Comparison of ENCODE assay signal across 8 mouse cellular contexts in genomic region chr5:36829913-36830879, GRCm38 (mm10). TPM values are rescaled to one million over a fixed set of nuclear protein-coding genes. Genes with fewer than 3 reads are reported as not detected.
DNase-seq lines count a peak whose midpoint lies in the region; ATAC-seq lines count a peak whose summit lies in the region.

Gene Man2b2 (minus strand): TSS chr5:36830653.

- H3K4me3 ChIP-seq in forebrain, embryonic 11.5 days (ENCODE audit: low read depth, low read length) = peak within 1 kb of the TSS; percentile 61
- peak within 1 kb of the TSS; percentile 75 for H3K4me3 ChIP-seq in heart, embryonic 16.5 days (ENCODE audit: low read length)
- peak within 1 kb of the TSS; percentile 79 for H3K4me3 ChIP-seq in liver, embryonic 15.5 days (replicated peaks)
- peak within 1 kb of the TSS; percentile 54 for H3K4me3 ChIP-seq in neural tube, embryonic 12.5 days

- H3K4me1 ChIP-seq in forebrain, embryonic 11.5 days (replicated peaks; ENCODE audit: control insufficient read depth, insufficient read depth, low read length) = peaks cover 7% of the 10 kb centered on the region; the same call in 1 of the 2 replicates
- H3K4me1 ChIP-seq in heart, embryonic 16.5 days (ENCODE audit: control insufficient read depth, insufficient read depth, low read length) = peaks cover 10% of the 10 kb centered on the region
- peaks cover 22% of the 10 kb centered on the region for H3K4me1 ChIP-seq in liver, embryonic 15.5 days (replicated peaks)
- H3K4me1 ChIP-seq in neural tube, embryonic 12.5 days = peaks cover 14% of the 10 kb centered on the region

- peak within 1 kb of the TSS; percentile 74 for H3K4me2 ChIP-seq in forebrain, embryonic 11.5 days (ENCODE audit: low read depth, low read length, severe bottlenecking)
- H3K4me2 ChIP-seq in heart, embryonic 16.5 days (ENCODE audit: low read depth, low read length) = peak within 1 kb of the TSS; percentile 87
- H3K4me2 ChIP-seq in liver, embryonic 15.5 days = peak within 1 kb of the TSS; percentile 92
- peak within 1 kb of the TSS; percentile 88 for H3K4me2 ChIP-seq in neural tube, embryonic 12.5 days (replicated peaks)

- no peaks in the 10 kb centered on the region for H3K27me3 ChIP-seq in forebrain, embryonic 11.5 days (ENCODE audit: control insufficient read depth, insufficient read depth, low read length)
- no peaks in the 10 kb centered on the region for H3K27me3 ChIP-seq in heart, embryonic 16.5 days (ENCODE audit: control insufficient read depth, insufficient read depth, low read length)
- H3K27me3 ChIP-seq in liver, embryonic 15.5 days = no peaks in the 10 kb centered on the region; the same call in 1 of the 2 replicates
- no peaks in the 10 kb centered on the region for H3K27me3 ChIP-seq in neural tube, embryonic 12.5 days (replicated peaks)

- WGBS in forebrain, embryonic 11.5 days = 4% methylated on average over 46 of the region's 46 CpGs
- 2% methylated on average over 46 of the region's 46 CpGs for WGBS in heart, embryonic 16.5 days
- WGBS in liver, embryonic 15.5 days (ENCODE audit: insufficient replicate concordance) = 1% methylated on average over 46 of the region's 46 CpGs
- WGBS in neural tube, embryonic 12.5 days = 5% methylated on average over 46 of the region's 46 CpGs

- peak within 1 kb of the TSS; percentile 77 for H3K9ac ChIP-seq in forebrain, embryonic 11.5 days (ENCODE audit: low read length)
- peak within 1 kb of the TSS; percentile 80 for H3K9ac ChIP-seq in heart, embryonic 16.5 days (ENCODE audit: low read length)
- peak within 1 kb of the TSS; percentile 74 for H3K9ac ChIP-seq in liver, embryonic 15.5 days
- peak within 1 kb of the TSS; percentile 65 for H3K9ac ChIP-seq in neural tube, embryonic 12.5 days

- ATAC-seq in CD4-positive, CD25-positive, alpha-beta regulatory T cell, adult 4 months = peak; percentile 95
- peak; percentile 91 for ATAC-seq in forebrain, embryonic 11.5 days (replicated peaks; ENCODE audit: low FRiP score)
- ATAC-seq in heart, embryonic 16.5 days (replicated peaks; ENCODE audit: extremely low read depth, insufficient read depth, low FRiP score) = peak; percentile 83
- ATAC-seq in liver, embryonic 15.5 days (ENCODE audit: insufficient read depth) = peak; percentile 78
- peak; percentile 82 for ATAC-seq in neural tube, embryonic 12.5 days (ENCODE audit: low FRiP score, low read depth)

- no peaks in the 10 kb centered on the region for H3K9me3 ChIP-seq in forebrain, embryonic 11.5 days (ENCODE audit: control insufficient read depth, low read length)
- H3K9me3 ChIP-seq in heart, embryonic 16.5 days (replicated peaks; ENCODE audit: control insufficient read depth, low read length) = no peaks in the 10 kb centered on the region
- H3K9me3 ChIP-seq in liver, embryonic 15.5 days (replicated peaks) = no peaks in the 10 kb centered on the region
- no peaks in the 10 kb centered on the region for H3K9me3 ChIP-seq in neural tube, embryonic 12.5 days

- peak; percentile 83 for DNase-seq in c-Kit-positive CD71-negative TER-119-negative erythroid progenitor cells, embryonic 14.5 days (ENCODE audit: low read depth)
- peak; percentile 96 for DNase-seq in forebrain, embryonic 11.5 days (ENCODE audit: low spot score)
- peak; percentile 91 to 96 for DNase-seq in kidney, postnatal 36 days
- peak; percentile 40 for DNase-seq in telencephalon, adult 2 months (ENCODE audit: low read depth, low spot score)

- H3K27ac ChIP-seq in forebrain, embryonic 11.5 days (ENCODE audit: low read depth, low read length) = no peak within 1 kb of the TSS
- peak within 1 kb of the TSS; percentile 46 for H3K27ac ChIP-seq in heart, embryonic 16.5 days (ENCODE audit: low read length)
- peak within 1 kb of the TSS; percentile 53; the same call in 1 of the 2 replicates for H3K27ac ChIP-seq in liver, embryonic 15.5 days (replicated peaks)
- H3K27ac ChIP-seq in neural tube, embryonic 12.5 days = no peak within 1 kb of the TSS

- H3K36me3 ChIP-seq in forebrain, embryonic 11.5 days (ENCODE audit: control insufficient read depth, insufficient read depth, low read length) = no peaks in the 10 kb centered on the region
- H3K36me3 ChIP-seq in heart, embryonic 16.5 days (ENCODE audit: control insufficient read depth, insufficient read depth) = peaks cover 14% of the 10 kb centered on the region
- H3K36me3 ChIP-seq in liver, embryonic 15.5 days (replicated peaks) = peaks cover 18% of the 10 kb centered on the region
- peaks cover 8% of the 10 kb centered on the region; the same call in 1 of the 2 replicates for H3K36me3 ChIP-seq in neural tube, embryonic 12.5 days

RNA-seq across cellular contexts. Expression of gene Man2b2, which starts in this region (rescaled TPM):
- polyA plus RNA-seq in CD4-positive, CD25-positive, alpha-beta regulatory T cell, adult 4 months (2017; shearing (Covaris generic)) = 10 to 100 TPM; 19.5 to 34.7 TPM
- 10.2 and 12.2 TPM in 2 replicates for polyA plus RNA-seq in forebrain, embryonic 11.5 days (2014; fragmentation: Nextera tagmentation; extraction: Ambion mirVana)
- 14.5 and 15.0 TPM in 2 replicates for polyA plus RNA-seq in heart, embryonic 16.5 days (2015; fragmentation: Nextera tagmentation; extraction: Ambion mirVana)
- 16.1 and 18.0 TPM in 2 replicates for polyA plus RNA-seq in liver, embryonic 15.5 days (2015; fragmentation: Nextera tagmentation; extraction: Ambion mirVana)
- 11.5 and 14.2 TPM in 2 replicates for polyA plus RNA-seq in neural tube, embryonic 12.5 days (2016; fragmentation: Nextera tagmentation; extraction: Ambion mirVana)

Comparison
In these comparisons a context has a peak if more than half of its experiments do, and no peak if none do; other contexts are left out.
1. DNase-seq: peak in every context shown above with its lines; median percentile 96 in forebrain, embryonic 11.5 days; 94 in kidney, postnatal 36 days; 83 in c-Kit-positive CD71-negative TER-119-negative erythroid progenitor cells, embryonic 14.5 days; 40 in telencephalon, adult 2 months.
2. H3K27ac ChIP-seq: peak in heart, embryonic 16.5 days (single experiment) and liver, embryonic 15.5 days (single experiment); none in forebrain, embryonic 11.5 days (single experiment) and neural tube, embryonic 12.5 days (single experiment).
3. Peak in every context shown above with its lines, with median percentiles within 50 percentile points of each other: ATAC-seq, H3K4me2 ChIP-seq, H3K4me3 ChIP-seq and H3K9ac ChIP-seq.